ENCODE assay signal across 7 mouse cellular contexts in the genomic region with DNA sequence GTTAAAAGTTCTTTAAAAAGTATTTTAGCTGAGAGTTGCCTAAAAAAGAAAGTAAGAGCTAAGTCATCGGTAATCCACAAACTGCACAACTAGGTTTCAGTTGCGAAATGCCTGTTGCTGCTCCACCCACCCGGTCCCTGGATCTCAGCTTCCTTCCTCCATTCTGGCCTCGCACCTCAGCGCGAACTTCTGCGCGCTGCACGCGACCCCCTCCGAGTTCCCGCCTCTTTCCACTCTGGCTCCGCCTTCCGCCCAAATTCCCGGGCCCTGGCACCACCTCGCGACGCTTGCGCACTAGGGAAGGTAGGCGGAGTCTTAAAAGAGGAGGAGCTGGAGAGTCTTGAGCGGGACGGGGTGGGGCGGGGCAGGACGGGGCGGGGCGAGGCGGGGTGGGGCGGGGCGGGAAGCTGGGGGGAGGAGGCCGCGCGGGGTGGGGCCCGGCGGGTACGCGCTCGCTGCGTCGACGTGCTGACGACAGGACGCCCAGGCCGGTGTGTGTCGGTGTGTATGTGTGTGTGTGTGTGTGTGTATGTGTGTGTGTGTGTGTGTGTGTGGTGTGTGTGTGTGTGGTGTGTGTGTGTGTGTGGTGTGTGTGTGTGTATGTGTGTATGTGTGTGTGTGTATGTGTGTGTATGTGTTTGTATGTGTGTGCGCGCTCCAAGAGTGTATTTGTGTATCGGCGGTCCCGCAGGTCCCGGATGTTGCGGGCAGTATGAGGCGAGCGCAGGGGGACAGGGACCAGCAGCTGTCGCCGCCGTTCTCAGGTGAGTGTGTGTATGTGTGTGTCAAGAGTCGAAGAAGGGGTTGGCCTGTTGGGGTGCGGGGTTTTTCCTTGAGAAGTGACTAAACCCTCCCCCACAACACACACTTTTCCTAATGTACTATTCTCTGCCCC. TPM values are rescaled to one million over a fixed set of nuclear protein-coding genes. Genes with fewer than 3 reads are reported as not detected.
DNase-seq lines count a peak whose midpoint lies in the region; ATAC-seq and TF ChIP-seq lines count a peak whose summit lies in the region.

TSS of gene Spop (plus strand) at position 440 of the 895 bp plus-strand sequence.

- peak; percentile 91 for DNase-seq in adrenal gland, adult 8-10 months
- DNase-seq in embryo, embryonic 9.5 days (ENCODE audit: extremely low spot score), result peak; percentile 95
- no peak for DNase-seq in gonadal fat pad, adult 2 months (ENCODE audit: low read depth)
- DNase-seq in left cerebral cortex, postnatal 4 days, result peak; percentile 91

- TF ChIP-seq POLR2A in small intestine, adult 2 months (IDR thresholded peaks at IDR 0.05; ENCODE audit: low read depth, low read length), result no peak

- H3K4me2 ChIP-seq in intestine, postnatal 0 days (replicated peaks; ENCODE audit: low read depth), result peak within 1 kb of the TSS; percentile 79
- peak within 1 kb of the TSS; percentile 76 for H3K4me2 ChIP-seq in midbrain, embryonic 12.5 days (replicated peaks)

- H3K9me3 ChIP-seq in intestine, postnatal 0 days (ENCODE audit: control insufficient read depth), result no peaks in the 10 kb centered on the region
- H3K9me3 ChIP-seq in midbrain, embryonic 12.5 days, result no peaks in the 10 kb centered on the region

- H3K9ac ChIP-seq in intestine, postnatal 0 days (ENCODE audit: low read depth, low read length), result peak within 1 kb of the TSS; percentile 17
- H3K9ac ChIP-seq in midbrain, embryonic 12.5 days (replicated peaks), result peak within 1 kb of the TSS; percentile 72

- H3K4me3 ChIP-seq in intestine, postnatal 0 days (ENCODE audit: low read depth, low read length), result peak within 1 kb of the TSS; percentile 57
- H3K4me3 ChIP-seq in midbrain, embryonic 12.5 days, result peak within 1 kb of the TSS; percentile 64
- H3K4me3 ChIP-seq in small intestine, adult 2 months (ENCODE audit: low read depth, low read length), result peak within 1 kb of the TSS; percentile 67

- peak within 1 kb of the TSS; percentile 81 for H3K27ac ChIP-seq in intestine, postnatal 0 days (ENCODE audit: low read depth, low read length)
- H3K27ac ChIP-seq in midbrain, embryonic 12.5 days (replicated peaks), result peak within 1 kb of the TSS; percentile 96
- H3K27ac ChIP-seq in small intestine, adult 2 months (ENCODE audit: insufficient read depth, low read depth, low read length), result peak within 1 kb of the TSS; percentile 95

- no peak for TF ChIP-seq CTCF in intestine, postnatal 0 days (IDR thresholded peaks at IDR 0.05; ENCODE audit: low read depth)
- no peak for TF ChIP-seq CTCF in small intestine, adult 2 months (IDR thresholded peaks at IDR 0.05; ENCODE audit: extremely low read depth, insufficient read length, insufficient replicate concordance, low read depth, low read length)

- peak; percentile 92 for ATAC-seq in intestine, postnatal 0 days
- ATAC-seq in midbrain, embryonic 12.5 days (ENCODE audit: low FRiP score, low read depth), result peak; percentile 85

- no peaks in the 10 kb centered on the region for H3K36me3 ChIP-seq in intestine, postnatal 0 days (ENCODE audit: control insufficient read depth, insufficient read depth)
- H3K36me3 ChIP-seq in midbrain, embryonic 12.5 days, result no peaks in the 10 kb centered on the region
- H3K36me3 ChIP-seq in small intestine, adult 2 months (ENCODE audit: control insufficient read depth, insufficient read depth, low read length), result peaks cover 3% of the 10 kb centered on the region; the same call in 1 of the 2 replicates

- WGBS in intestine, postnatal 0 days, result under 1% methylated on average over 52 of the region's 58 CpGs
- WGBS in midbrain, embryonic 12.5 days, result 3% methylated on average over 49 of the region's 58 CpGs
- 1% methylated on average over 45 of the region's 58 CpGs for WGBS in small intestine, adult 2 months

- H3K27me3 ChIP-seq in intestine, postnatal 0 days (replicated peaks; ENCODE audit: control insufficient read depth, insufficient read depth, low read length), result no peaks in the 10 kb centered on the region; the same call in 1 of the 2 replicates
- H3K27me3 ChIP-seq in midbrain, embryonic 12.5 days, result peaks cover 6% of the 10 kb centered on the region; the same call in 1 of the 2 replicates
- H3K27me3 ChIP-seq in small intestine, adult 2 months (ENCODE audit: control insufficient read depth, insufficient read depth, low read length), result no peaks in the 10 kb centered on the region

- H3K4me1 ChIP-seq in intestine, postnatal 0 days (replicated peaks; ENCODE audit: control insufficient read depth, insufficient read depth, low read length), result peaks cover 8% of the 10 kb centered on the region; the same call in 1 of the 2 replicates
- peaks cover 23% of the 10 kb centered on the region for H3K4me1 ChIP-seq in midbrain, embryonic 12.5 days
- peaks cover 2% of the 10 kb centered on the region for H3K4me1 ChIP-seq in small intestine, adult 2 months (ENCODE audit: control insufficient read depth, insufficient read depth, insufficient read length, low read length)

- intact Hi-C loops in left cerebral cortex, postnatal 4 days (cut with DNase I), result no loop called here

RNA-seq across cellular contexts. Expression of gene Spop, which starts in this region (rescaled TPM):
- 100 to 1,000 TPM; 160 to 216 (median 189) TPM for total RNA-seq in adrenal gland, adult 8-10 months (2022)
- polyA plus RNA-seq in gonadal fat pad, adult 2 months (2012; rRNA removed), result 38.5 and 70.1 TPM in 2 replicates
- polyA plus RNA-seq in intestine, postnatal 0 days (2015; fragmentation: Nextera tagmentation; extraction: Ambion mirVana), result 54.1 and 61.2 TPM in 2 replicates
- 100 to 1,000 TPM; 103 to 126 TPM for total RNA-seq in left cerebral cortex, postnatal 4 days (2021)
- polyA plus RNA-seq in midbrain, embryonic 12.5 days (2016; fragmentation: Nextera tagmentation; extraction: Ambion mirVana), result 200 and 204 TPM in 2 replicates
- polyA plus RNA-seq in small intestine, adult 2 months (2012; rRNA removed), result 23.1 and 65.9 TPM in 2 replicates
